Mouse (Mus musculus): ENCODE results near the gene 0610010K14Rik. TPM values are rescaled to one million over a fixed set of nuclear protein-coding genes. Genes with fewer than 3 reads are reported as not detected.
A peak's percentile ranks its signal among the peaks of the same experiment; 100 is the strongest.

0610010K14Rik gene
- total RNA-seq, 2 experiments from 2014 or later = 46.9 to 50.3 TPM

DNA sequence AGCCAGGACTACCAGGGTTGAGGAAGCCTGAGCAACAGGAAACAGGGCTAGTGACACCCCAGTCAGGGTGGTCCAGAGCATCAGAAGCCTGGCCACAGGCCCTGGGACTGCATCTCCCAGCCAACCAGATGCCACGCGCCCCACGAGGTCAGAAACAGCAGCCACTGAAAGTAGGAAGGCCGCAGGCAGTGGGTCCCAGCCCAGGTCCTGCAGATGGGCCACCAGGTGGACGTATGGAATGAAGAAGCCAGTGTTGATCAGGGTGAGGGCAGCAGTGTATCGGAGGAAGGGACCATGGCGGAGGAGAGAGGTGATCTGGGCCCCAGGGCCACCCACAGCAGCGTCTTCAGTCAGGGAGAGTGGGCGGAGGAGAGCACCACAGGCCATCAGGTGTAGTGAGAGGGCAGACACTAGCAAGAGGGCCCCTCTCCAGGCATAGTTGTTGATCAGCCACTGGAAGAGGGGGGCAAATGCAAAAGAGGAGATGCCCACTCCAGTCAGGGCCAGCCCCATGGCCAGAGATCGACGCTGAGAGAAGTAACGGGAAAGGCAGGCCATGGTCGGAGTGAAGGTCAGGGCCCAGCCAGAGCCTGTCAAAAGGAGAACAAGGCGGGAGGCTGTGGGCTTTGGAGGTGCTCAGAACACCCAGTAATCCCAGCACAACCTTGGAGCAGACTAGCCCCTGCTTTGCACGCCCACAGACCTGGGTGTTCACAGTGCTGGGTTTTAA is 18.8 kb downstream of the 0610010K14Rik start:
- intact Hi-C loops (cut with DNase I) = no loop called here
- DNase-seq (ENCODE audit: low spot score in 2 of 2) = peak in 1 of 2 experiments; percentile 8

DNA sequence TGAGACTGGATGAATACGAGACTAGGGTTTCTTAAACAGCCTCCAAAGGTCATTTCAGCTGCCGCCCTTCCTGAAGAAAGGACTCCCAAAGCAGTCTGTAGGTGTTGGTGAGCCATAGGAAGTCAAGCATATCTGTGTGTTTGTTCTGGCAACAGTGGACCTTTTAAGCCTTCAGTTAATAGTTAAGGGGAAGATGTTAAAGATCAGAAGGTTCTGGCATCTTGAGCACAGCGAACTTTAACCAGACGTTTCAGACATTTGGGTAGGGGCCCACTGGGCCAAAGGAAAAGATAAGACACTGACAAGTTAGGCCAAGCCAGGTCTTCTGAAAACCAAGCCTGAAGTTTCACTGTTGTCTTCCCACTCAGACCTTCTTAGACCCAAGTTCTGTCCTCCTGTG is 19.7 kb downstream of the 0610010K14Rik start:
- no peak for DNase-seq (ENCODE audit: low spot score in 2 of 2)
- intact Hi-C loops (cut with DNase I) = no loop called here

GRCm38 (mm10) chr11:70216103-70216502 is 21.6 kb downstream of the 0610010K14Rik start:
- DNase-seq (ENCODE audit: low spot score in 2 of 2) = no peak
- intact Hi-C loops (cut with DNase I) = no loop called here

DNA sequence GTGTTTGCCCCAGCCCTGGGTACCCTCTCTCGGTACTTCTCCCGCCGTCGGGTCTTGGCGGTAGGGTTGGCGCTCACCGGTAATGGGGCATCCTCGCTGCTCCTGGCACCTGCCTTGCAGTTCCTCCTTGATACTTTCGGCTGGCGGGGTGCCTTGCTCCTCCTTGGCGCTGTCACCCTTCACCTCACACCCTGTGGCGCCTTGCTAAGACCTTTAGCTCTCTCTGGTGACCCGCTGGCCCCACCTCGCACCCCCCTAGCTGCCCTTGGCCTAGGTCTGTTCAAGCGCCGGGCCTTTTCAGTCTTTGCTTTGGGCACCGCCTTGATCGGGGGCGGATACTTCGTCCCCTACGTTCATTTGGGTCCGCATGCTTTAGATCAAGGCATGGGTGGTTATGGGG is 22.4 kb downstream of the 0610010K14Rik start:
- no peak for DNase-seq (ENCODE audit: low spot score in 2 of 2)
- intact Hi-C loops (cut with DNase I) = no loop called here

- no peak for DNase-seq (ENCODE audit: low spot score in 2 of 2)
- intact Hi-C loops (cut with DNase I) = loop anchor here (5.0 kb wide), 2 partner anchors 158 to 283 kb away; no protein-coding TSS in a partner anchor
Measured at GRCm38 (mm10) chr11:70214856-70215209, 22.9 kb downstream of the 0610010K14Rik start.

DNA sequence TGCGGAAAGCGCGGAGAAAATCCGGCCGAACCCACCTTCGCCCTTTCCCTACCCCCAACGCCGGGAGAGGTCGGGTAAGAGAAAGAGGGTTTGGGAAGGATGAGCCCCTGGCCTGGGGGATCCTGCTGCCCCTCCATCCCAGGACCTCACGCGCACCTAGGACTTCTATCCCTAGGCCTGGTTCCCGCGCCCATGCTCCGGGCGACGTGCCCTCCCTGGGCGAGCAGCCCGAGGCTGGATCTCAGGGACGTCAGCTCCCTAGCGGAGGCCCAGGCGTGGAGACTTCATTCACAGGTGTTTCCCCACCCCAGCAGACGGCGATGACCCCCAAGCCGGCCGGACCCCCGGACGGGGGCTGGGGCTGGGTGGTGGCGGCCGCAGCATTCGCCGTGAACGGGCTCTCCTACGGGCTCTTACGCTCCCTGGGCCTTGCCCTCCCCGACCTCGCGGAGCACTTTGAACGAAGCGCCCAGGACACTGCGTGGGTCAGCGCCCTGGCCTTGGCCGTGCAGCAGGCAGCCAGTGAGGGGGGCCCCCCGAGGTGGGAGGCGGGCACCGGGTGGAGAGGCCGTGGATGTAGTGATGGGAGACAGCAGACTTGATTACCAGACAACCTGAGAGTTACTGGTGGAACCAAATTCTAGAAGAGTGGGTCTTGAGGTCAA is 23.4 kb downstream of the 0610010K14Rik start:
- peak in 1 of 2 experiments; percentile 56 for DNase-seq (ENCODE audit: low spot score in 2 of 2)
- intact Hi-C loops (cut with DNase I) = loop anchor here (5.0 kb wide), 2 partner anchors 157 to 282 kb away; no protein-coding TSS in a partner anchor

DNA sequence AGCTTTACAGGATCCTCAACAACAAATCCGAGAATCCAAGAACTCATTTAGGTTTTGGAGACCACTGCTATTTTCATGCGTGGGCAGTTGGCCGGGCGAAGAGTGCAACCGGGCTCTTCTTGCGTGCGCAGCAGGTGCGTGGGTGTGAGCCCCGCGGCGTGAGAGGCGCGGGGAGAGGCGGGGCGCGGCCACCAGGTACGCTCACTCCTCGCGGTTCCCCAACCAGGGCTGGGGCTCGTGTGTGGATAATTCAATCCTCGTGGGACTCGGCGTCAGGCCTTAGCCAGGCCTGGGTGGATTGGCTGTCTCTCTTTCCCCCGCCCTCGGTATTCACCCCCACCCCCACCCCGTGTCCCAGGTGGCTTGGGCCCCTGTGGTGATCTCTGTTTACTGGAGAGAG is 24.0 kb downstream of the 0610010K14Rik start:
- peak in 1 of 2 experiments; percentile 60 for DNase-seq (ENCODE audit: low spot score in 2 of 2)
- intact Hi-C loops (cut with DNase I) = loop anchor here (5.0 kb wide), 2 partner anchors 156 to 281 kb away; no protein-coding TSS in a partner anchor

GRCm38 (mm10) chr11:70212896-70213295 is 24.8 kb downstream of the 0610010K14Rik start:
- intact Hi-C loops (cut with DNase I) = loop anchor here (5.0 kb wide), 2 partner anchors 156 to 281 kb away; no protein-coding TSS in a partner anchor
- no peak for DNase-seq (ENCODE audit: low spot score in 2 of 2)

- no peak for DNase-seq (ENCODE audit: low spot score in 2 of 2)
- intact Hi-C loops (cut with DNase I) = loop anchor here (5.0 kb wide), 2 partner anchors 155 to 280 kb away; no protein-coding TSS in a partner anchor
Measured at GRCm38 (mm10) chr11:70212423-70212822, 25.3 kb downstream of the 0610010K14Rik start, which contains the start of gene Slc16a11. Slc16a11 (plus strand) TSS chr11:70212752.

DNA sequence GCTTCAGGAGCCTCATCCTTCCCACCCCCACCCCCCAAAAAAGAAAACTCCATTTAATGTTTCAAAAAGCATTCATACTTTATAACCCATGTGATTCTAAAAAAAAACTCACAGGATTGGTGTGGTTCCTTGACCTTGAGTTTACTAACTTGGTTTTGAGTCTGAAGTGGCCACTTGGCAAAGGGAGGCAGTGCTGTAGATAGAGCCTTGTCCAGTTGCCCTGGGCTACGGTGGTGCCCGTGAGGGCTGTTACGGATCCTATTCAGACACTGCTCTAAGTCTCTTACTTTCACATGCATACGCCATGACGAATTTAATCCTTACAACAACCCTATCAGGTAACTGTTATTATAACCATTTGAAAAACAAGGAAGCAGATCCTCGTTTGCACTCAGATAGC is 25.7 kb downstream of the 0610010K14Rik start:
- no peak for DNase-seq (ENCODE audit: low spot score in 2 of 2)
- intact Hi-C loops (cut with DNase I) = loop anchor here (5.0 kb wide), 2 partner anchors 155 to 280 kb away; no protein-coding TSS in a partner anchor

DNA sequence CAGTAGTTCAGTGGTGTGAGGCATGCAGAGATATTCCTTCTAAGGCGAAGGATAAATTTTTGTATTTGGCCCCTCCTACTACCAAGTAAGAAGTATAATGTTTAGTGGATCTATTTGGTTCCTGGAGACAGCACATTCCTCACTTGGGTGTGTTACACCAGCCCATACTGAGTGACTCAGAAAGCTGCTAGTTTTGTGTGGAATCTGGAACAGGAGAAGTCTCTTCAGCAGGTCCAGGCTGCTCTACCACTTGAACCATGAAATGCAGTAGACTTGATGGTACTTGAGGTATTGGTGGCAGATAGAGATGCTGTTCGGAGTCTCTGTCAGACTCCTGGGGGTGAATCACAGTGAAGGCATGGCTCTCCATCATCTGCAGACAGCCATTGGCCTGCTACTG is 27.0 kb downstream of the 0610010K14Rik start:
- intact Hi-C loops (cut with DNase I) = loop anchor here (5.0 kb wide), 2 partner anchors 153 to 278 kb away; no protein-coding TSS in a partner anchor
- DNase-seq (ENCODE audit: low spot score in 2 of 2) = no peak

GRCm38 (mm10) chr11:70208778-70209388 is 28.8 kb downstream of the 0610010K14Rik start:
- DNase-seq (ENCODE audit: low spot score in 2 of 2) = no peak
- intact Hi-C loops (cut with DNase I) = no loop called here

DNA sequence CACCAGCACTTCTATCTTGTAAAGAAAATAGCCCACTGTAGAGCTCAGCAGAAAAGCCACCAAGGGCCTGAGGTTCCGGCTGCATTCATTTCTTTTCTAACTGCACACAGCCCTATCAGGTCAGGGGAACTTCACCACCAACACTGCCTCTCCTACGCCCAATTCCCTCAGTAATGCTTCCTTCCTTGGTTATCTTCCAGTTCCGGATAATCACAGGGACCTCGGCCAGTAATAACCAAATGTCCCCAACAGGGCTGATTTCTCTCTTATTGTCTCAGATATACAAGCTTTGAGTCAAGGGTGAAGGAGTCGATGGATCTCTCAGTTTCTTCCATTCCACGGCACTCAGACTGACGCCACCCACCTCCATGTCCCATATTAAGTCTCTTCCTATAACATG is 30.4 kb downstream of the 0610010K14Rik start:
- DNase-seq (ENCODE audit: low spot score in 2 of 2) = no peak
- intact Hi-C loops (cut with DNase I) = no loop called here

DNA sequence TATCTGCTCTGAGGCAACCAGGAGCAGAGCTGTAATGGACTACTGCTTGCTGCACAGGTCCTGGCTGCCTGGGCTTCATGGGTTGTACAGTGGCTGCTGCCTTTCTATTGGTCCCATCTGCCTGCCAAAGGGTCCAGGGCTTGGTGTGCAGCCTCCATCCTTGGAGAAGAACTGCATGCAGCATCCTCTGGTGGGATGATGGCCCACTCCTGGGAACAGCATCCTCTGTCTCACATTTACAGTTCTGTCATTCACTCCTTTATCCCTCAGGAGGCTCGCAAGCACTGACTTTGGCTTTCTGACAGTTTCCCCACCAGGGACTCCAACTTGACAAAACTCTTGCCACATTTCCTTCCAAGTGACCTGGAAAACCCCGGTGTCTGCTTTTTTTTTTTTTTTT is 30.9 kb downstream of the 0610010K14Rik start:
- intact Hi-C loops (cut with DNase I) = no loop called here

GRCm38 (mm10) chr11:70201691-70202090 is 36.0 kb downstream of the 0610010K14Rik start:
- DNase-seq (ENCODE audit: low spot score in 2 of 2) = peak; percentile 61 to 62
- intact Hi-C loops (cut with DNase I) = loop anchor here (2.0 kb wide), 1 partner anchor 127 kb away; no protein-coding TSS in a partner anchor

More for the DNA sequence above, 30.9 kb downstream of the 0610010K14Rik start:
- no peak for DNase-seq (ENCODE audit: low spot score in 2 of 2)

DNA sequence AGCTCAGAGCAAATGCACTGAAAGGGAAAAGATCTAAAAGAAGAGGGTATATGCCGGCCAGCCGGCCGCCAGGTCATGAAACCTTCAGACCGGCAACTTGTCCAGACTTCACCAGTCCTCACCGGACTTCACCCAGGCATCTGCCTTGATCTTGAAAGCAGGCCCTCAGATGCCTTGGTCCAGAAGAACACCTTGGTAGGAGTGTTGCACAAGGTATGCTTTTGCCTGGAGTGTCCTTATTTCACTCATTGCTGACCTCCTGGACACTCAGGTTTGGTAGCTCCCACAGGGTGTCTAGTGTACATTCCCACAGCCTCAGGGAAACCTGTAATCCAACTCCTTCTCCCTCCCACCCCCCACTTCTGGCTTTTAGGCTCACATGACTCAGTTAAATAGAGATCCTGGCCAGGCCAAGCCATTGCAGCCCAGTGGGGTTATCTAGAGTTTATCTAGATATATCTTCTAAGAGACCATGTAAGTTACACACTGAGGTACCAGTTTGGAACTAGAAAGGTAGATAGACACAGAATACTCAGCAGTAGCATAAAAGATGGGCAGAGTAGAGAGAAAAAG is 37.6 kb downstream of the 0610010K14Rik start:
- DNase-seq (ENCODE audit: low spot score in 2 of 2) = no peak
- intact Hi-C loops (cut with DNase I) = loop anchor here (2.0 kb wide), 1 partner anchor 125 kb away; no protein-coding TSS in a partner anchor

DNA sequence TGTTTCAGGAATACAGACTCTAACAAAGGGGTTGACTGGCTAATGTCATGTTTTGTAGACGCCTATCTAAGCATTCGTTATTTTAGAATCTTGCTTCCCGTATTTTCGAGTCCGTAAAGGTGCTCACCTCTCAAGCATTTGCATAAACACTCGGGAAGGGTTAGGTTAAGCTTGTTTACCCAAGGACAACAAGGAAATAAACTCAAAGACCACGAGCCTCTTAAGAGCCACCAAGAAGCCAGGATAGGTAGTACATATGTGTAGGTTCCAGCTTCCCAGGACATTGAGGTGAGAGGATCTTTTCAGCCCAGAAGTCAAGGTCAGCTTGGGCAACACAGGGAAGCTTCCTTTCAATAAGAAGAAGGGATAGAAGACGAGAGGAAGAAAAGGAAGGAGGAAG is 38.6 kb downstream of the 0610010K14Rik start:
- intact Hi-C loops (cut with DNase I) = no loop called here
- DNase-seq (ENCODE audit: low spot score in 2 of 2) = no peak

- intact Hi-C loops (cut with DNase I) = no loop called here
- no peak for DNase-seq (ENCODE audit: low spot score in 2 of 2)
Measured at GRCm38 (mm10) chr11:70198332-70198731, 39.4 kb downstream of the 0610010K14Rik start.

DNA sequence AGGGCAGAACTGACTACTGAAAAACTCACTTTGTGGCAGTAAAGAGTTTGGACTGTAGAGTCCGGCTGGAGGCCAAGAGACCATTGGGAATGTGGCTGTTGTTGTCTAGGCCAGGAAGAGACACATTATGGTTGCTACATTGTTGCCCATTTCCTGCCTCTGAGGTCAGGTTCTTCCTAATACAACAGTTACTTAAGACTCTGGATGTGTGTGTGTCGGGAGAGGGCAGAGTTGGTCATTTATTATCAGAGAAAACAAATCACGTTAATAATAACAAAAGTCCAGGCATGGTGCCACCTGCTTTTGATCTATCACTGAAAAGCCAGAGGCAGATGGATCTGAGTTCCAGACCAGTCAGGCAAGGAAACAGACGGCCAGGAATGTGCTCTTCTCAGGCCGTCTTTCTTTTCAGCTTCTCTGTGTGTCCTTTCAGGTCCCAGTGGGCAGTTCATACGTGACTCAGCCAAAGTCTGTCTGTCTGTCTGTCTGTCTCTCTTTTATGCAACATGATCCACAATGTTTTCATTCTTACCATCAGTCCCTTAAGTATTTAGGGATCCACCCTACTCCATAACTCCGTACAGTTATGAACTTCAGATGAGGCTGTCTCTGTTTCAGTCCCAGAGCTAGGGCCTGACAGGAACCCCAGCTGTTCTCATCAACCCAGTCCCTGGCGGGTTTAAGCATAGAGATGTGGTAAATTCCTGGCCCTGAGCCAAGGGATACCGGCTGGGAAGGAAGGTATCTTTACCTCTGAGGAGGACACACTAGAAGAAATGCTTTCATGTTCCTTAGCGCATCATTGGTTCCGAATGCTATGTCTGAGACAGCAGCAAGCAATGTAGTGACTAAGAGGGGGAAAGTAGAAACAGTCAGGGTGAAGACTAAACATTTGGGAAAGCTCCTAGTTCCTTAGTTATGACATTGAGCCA is 44.1 kb downstream of the 0610010K14Rik start:
- DNase-seq (ENCODE audit: low spot score in 2 of 2) = no peak
- intact Hi-C loops (cut with DNase I) = no loop called here

Measured in left cerebral cortex, postnatal 36 days (tissue).